Mouse (Mus musculus) heart, embryonic 13.5 days (tissue): ENCODE results near the gene Iba57. TPM values are rescaled to one million over a fixed set of nuclear protein-coding genes. Genes with fewer than 3 reads are reported as not detected.

Experiments
- ATAC-seq: fragments of 200-750 bp; cut with Nextera tagmentation; 2 replicates; pipeline ENCODE4 v1.8.0; 2017; ENCODE audit warnings: moderate TSS enrichment; ENCODE audit not compliant: insufficient number of reproducible peaks, low FRiP score, low TSS enrichment; ENCODE audit errors: extremely low read depth
- H3K27ac ChIP-seq: fragments of 300-500 bp; sonication (generic); replicated peaks from 2 replicates; pipeline ENCODE4 v1.5.1; 2015; ENCODE audit warnings: moderate library complexity, mild to moderate bottlenecking, inconsistent platforms
- H3K27me3 ChIP-seq: fragments of 300-500 bp; sonication (generic); replicated peaks from 2 replicates; pipeline ENCODE4 v1.6.1; 2015; ENCODE audit warnings: mild to moderate bottlenecking, inconsistent platforms
- H3K36me3 ChIP-seq: fragments of 300-500 bp; sonication (generic); 2 replicates; pipeline ENCODE4 v1.6.1; 2015; ENCODE audit warnings: mild to moderate bottlenecking, inconsistent platforms
- H3K4me1 ChIP-seq: fragments of 300-500 bp; sonication (generic); 2 replicates; pipeline ENCODE4 v1.6.1; 2015; ENCODE audit warnings: inconsistent platforms
- H3K4me2 ChIP-seq: fragments of 300-500 bp; sonication (generic); 2 replicates; pipeline ENCODE4 v1.6.1; 2015; ENCODE audit warnings: inconsistent platforms, mild to moderate bottlenecking, moderate library complexity
- H3K4me3 ChIP-seq: fragments of 300-500 bp; sonication (generic); 2 replicates; pipeline ENCODE4 v1.5.1; 2015; ENCODE audit warnings: moderate library complexity, mild to moderate bottlenecking, inconsistent platforms
- H3K9ac ChIP-seq: fragments of 300-500 bp; sonication (generic); 2 replicates; pipeline ENCODE4 v1.6.1; 2015; ENCODE audit warnings: inconsistent platforms, mild to moderate bottlenecking, moderate library complexity
- H3K9me3 ChIP-seq: fragments of 300-500 bp; sonication (generic); 2 replicates; pipeline ENCODE4 v1.6.1; 2016; ENCODE audit warnings: inconsistent platforms
- WGBS: fragments of 180-500 bp; shearing (Covaris S2); methylation state at CpG from one replicate; pipeline ENCODE4 v1.1.7; 2015; ENCODE audit warnings: mixed read lengths; 5-methylcytosine and 5-hydroxymethylcytosine counted together
- polyA plus RNA-seq: library from polyadenylated mRNA; unstranded; fragments of >200 nt; fragmentation: Nextera tagmentation; extraction: Ambion mirVana; gene quantifications from 2 replicates; pipeline ENCODE4 v1.2.1, GENCODE M21; 2015

Iba57 gene
- polyA plus RNA-seq, 1 experiment from 2014 or later, result 8.1 TPM

DNA sequence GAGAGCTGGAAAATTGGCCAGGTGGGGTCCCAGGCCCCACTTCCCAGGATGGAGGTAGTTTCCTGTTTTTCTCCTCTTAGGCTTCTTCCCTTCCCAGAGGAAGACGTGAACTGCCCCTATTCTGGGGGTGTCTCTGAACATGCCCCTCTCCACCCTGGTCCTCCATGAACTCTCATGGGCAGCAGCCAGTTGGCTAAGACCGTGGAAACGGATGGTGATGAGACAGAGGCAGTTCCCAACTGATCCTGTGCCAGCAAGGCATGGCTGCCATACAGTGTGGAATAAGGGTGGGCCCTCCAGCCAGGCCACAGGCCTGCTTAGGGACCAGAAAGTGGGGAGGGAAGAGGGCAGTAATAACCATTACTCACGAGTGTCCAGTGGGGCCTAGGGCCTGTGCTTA is 7.0 kb upstream of the Iba57 start:
- Histone ChIP-seq H3K4me2 (no peak overlapping the region), H3K9ac (no peak overlapping the region), H3K4me3 (no peak overlapping the region), H3K27ac (no peak overlapping the region), H3K36me3 (no peaks in the 10 kb centered on the region), H3K4me1 (peaks cover 16% of the 10 kb centered on the region), H3K9me3 (no peaks in the 10 kb centered on the region), H3K27me3 (peaks cover 42% of the 10 kb centered on the region)
- WGBS, result 75% methylated on average over 4 of the region's 4 CpGs
- ATAC-seq, result no peak

DNA sequence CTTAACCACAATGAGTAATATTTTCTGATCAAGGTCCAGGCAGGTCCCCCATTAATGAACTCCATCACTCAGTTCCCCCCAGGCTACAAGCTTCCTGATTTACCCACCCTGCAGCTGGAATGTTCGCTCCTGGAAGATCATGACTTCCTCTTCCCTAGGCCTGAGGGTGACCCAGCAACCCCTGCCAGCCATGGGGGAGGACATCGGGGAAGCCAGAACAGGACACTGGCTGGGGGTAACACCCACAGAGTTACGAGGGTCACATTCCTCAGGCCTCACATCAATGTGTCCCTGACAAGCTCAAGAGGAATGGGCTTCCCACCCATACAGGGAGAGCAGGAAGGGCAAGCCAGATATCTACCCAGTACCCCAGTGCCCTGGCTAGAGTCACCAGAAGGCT is 6.3 kb upstream of the Iba57 start:
- Histone ChIP-seq H3K4me1 (peaks cover 22% of the 10 kb centered on the region), H3K27ac (no peak overlapping the region), H3K36me3 (no peaks in the 10 kb centered on the region), H3K9ac (no peak overlapping the region), H3K9me3 (no peaks in the 10 kb centered on the region), H3K4me2 (no peak overlapping the region), H3K4me3 (no peak overlapping the region), H3K27me3 (peaks cover 34% of the 10 kb centered on the region)
- WGBS, result 41% methylated on average over 3 of the region's 3 CpGs
- ATAC-seq, result no peak

DNA sequence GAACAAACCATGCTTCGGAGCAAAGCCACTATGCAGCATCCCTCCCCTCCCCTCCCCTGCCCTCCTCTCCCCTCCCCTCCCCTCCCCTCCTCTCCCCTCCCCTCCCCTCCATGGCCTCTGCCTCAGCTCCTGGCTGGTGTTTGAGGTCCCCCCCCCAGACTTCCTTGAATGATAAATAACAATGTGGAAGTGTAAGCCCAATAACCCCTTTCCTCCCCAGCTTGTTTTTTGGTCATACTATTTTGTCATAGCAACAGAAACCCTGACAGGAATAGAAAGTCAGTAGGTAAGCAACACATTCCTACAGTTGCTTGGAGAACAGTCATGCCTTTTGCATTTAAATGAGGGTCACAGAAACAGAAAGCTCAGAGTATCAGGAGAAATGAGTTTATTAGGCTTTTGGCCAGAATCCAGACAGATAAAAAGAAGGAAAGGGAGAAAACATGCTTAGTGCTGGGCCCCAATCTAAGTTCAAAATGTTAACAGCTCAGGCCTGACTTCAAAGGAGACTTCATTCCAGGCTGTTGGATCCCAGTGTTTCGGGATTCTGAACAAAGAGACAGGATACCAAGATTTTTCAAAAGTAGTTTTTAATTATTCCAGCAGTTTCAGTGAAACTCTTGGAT is 2.2 kb upstream of the Iba57 start:
- WGBS, result 46% methylated on average over 2 of the region's 2 CpGs
- Histone ChIP-seq H3K27me3 (no peaks in the 10 kb centered on the region), H3K9me3 (no peaks in the 10 kb centered on the region), H3K4me1 (peaks cover 54% of the 10 kb centered on the region), H3K4me3 (no peak overlapping the region), H3K4me2 (no peak overlapping the region), H3K36me3 (no peaks in the 10 kb centered on the region), H3K27ac (peak overlapping the region; percentile 100), H3K9ac (no peak overlapping the region)
- ATAC-seq, result no peak

DNA sequence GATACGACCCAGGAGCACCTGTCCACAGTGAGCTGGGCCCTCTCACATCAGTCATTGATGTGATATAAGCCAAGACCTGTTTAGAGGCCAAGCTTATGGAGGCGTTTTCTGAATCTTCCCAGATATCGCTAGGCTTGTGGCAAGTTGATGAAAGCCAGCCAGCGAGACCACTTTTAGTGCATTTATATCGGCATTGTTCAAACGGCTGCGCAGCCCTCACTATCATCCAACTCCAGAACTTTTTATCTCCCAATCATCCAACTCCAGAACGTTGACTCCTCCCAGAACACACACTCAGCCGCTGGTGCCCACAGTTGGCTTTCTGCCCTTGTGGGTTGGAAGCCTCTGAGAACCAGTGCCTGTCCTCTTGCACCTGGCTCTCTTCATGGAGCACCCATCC is 845 bp upstream of the Iba57 start:
- no peaks in the 10 kb centered on the region for H3K9me3 ChIP-seq
- 45% methylated on average over 9 of the region's 9 CpGs for WGBS
- peak overlapping the region; percentile 100 for H3K27ac ChIP-seq
- peak overlapping the region; percentile 78 for H3K4me3 ChIP-seq
- peak overlapping the region; percentile 93 for H3K9ac ChIP-seq
- H3K27me3 ChIP-seq, result no peaks in the 10 kb centered on the region
- no peak for ATAC-seq
- H3K4me2 ChIP-seq, result peak overlapping the region; percentile 74
- H3K4me1 ChIP-seq, result peaks cover 48% of the 10 kb centered on the region
- H3K36me3 ChIP-seq, result peaks cover 8% of the 10 kb centered on the region; the same call in 1 of the 2 replicates

GRCm38 (mm10) chr11:59162443-59163254 is 890 bp downstream of the Iba57 start:
- Histone ChIP-seq H3K27me3 (no peaks in the 10 kb centered on the region), H3K4me1 (peaks cover 48% of the 10 kb centered on the region), H3K27ac (peak overlapping the region; percentile 100), H3K36me3 (peaks cover 21% of the 10 kb centered on the region), H3K9me3 (no peaks in the 10 kb centered on the region), H3K4me3 (peak overlapping the region; percentile 78), H3K9ac (peak overlapping the region; percentile 93), H3K4me2 (peak overlapping the region; percentile 74)
- no peak for ATAC-seq
- 62% methylated on average over 9 of the region's 9 CpGs for WGBS

DNA sequence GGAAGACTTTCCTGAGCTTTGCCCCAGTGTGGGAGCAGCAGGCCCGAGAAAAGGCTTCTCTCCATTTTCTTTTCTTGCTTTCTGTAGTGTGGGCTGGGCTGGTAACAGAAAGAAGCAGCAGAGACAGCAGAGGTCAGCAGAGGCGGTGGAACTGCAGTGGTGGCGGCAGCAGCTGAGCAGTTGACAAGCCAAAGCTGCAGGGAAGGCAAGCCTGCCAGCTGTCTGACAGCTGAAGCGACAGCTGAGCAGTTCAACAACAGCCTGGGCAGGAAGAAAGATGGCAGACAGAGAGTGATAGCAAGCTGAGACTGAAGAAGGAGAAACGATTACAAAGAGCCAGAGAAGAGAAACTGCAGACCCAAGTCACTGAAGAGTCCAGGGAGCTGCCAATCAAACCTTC is 2.1 kb downstream of the Iba57 start:
- Histone ChIP-seq H3K9me3 (no peaks in the 10 kb centered on the region), H3K4me3 (no peak overlapping the region), H3K4me1 (peaks cover 45% of the 10 kb centered on the region), H3K27ac (peak overlapping the region; percentile 100), H3K36me3 (peaks cover 33% of the 10 kb centered on the region), H3K4me2 (no peak overlapping the region), H3K9ac (peak overlapping the region; percentile 47; the same call in 1 of the 2 replicates), H3K27me3 (no peaks in the 10 kb centered on the region)
- WGBS, result 30% methylated on average over 5 of the region's 5 CpGs
- ATAC-seq, result no peak

DNA sequence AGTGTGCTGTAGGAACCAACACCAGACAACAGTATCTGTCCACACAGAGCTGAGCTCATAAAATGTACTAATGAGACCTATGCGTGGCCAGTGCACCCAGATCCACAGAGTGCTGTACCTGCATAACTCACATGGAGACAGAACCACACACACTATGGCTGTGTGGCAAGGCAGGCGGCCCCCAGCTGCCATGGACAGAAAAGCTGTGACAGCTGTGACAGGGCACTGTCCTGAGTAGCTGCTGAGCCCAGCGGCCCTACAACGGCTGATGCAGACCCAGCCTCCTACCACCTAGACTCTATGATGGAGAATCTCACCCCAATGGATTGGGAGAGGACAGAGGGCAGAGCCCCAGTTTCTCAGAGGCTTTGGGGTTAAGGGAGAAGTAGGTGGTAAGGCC is 4.0 kb downstream of the Iba57 start:
- H3K9me3 ChIP-seq, result no peaks in the 10 kb centered on the region
- WGBS, result 86% methylated on average over 4 of the region's 4 CpGs
- H3K9ac ChIP-seq, result no peak overlapping the region
- no peak overlapping the region for H3K4me2 ChIP-seq
- no peak overlapping the region for H3K4me3 ChIP-seq
- H3K27ac ChIP-seq, result no peak overlapping the region
- no peaks in the 10 kb centered on the region for H3K27me3 ChIP-seq
- no peak for ATAC-seq
- peaks cover 46% of the 10 kb centered on the region for H3K36me3 ChIP-seq
- peaks cover 33% of the 10 kb centered on the region for H3K4me1 ChIP-seq

DNA sequence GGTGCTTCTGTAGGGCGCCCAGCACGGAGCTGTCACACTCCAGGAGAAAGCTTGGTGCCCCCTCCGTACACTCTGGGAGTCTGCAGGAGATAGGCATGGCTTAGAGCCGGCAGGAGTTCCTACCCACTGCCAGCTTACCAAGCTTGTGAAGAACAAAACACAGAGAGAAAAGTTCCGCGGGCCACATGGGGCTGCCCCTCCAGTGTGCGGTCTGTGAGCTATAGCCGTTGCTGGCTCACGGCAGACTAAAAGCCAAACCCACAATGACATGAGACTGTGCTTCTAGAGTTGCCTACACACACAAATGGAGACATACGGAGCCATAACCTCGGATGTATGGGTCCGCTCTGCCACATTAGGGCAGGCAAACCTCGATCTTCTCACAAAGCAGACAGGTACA is 4.4 kb downstream of the Iba57 start:
- 90% methylated on average over 13 of the region's 13 CpGs for WGBS

GRCm38 (mm10) chr11:59155900-59156299 is 7.6 kb downstream of the Iba57 start:
- Histone ChIP-seq H3K36me3 (peaks cover 46% of the 10 kb centered on the region), H3K4me1 (peaks cover 15% of the 10 kb centered on the region), H3K27ac (no peak overlapping the region), H3K9ac (no peak overlapping the region), H3K27me3 (no peaks in the 10 kb centered on the region), H3K4me3 (no peak overlapping the region), H3K4me2 (no peak overlapping the region), H3K9me3 (no peaks in the 10 kb centered on the region)
- no peak for ATAC-seq
- 91% methylated on average over 5 of the region's 5 CpGs for whole genome bisulfite sequencing

More for the DNA sequence above, 4.4 kb downstream of the Iba57 start:
- no peaks in the 10 kb centered on the region for H3K27me3 ChIP-seq
- H3K4me1 ChIP-seq, result peaks cover 33% of the 10 kb centered on the region
- H3K9me3 ChIP-seq, result no peaks in the 10 kb centered on the region
- ATAC-seq, result no peak
- H3K4me3 ChIP-seq, result no peak overlapping the region
- H3K36me3 ChIP-seq, result peaks cover 46% of the 10 kb centered on the region
- H3K9ac ChIP-seq, result no peak overlapping the region
- H3K4me2 ChIP-seq, result no peak overlapping the region
- no peak overlapping the region for H3K27ac ChIP-seq

- H3K9ac ChIP-seq, result peak overlapping the region; percentile 56; the same call in 1 of the 2 replicates
- no peak overlapping the region for H3K4me2 ChIP-seq
- no peaks in the 10 kb centered on the region for H3K27me3 ChIP-seq
- no peaks in the 10 kb centered on the region for H3K9me3 ChIP-seq
- peaks cover 38% of the 10 kb centered on the region for H3K36me3 ChIP-seq
- WGBS, result 63% methylated on average over 7 of the region's 7 CpGs
- peak overlapping the region; percentile 72 for H3K27ac ChIP-seq
- H3K4me3 ChIP-seq, result no peak overlapping the region
- ATAC-seq, result no peak
- H3K4me1 ChIP-seq, result peaks cover 15% of the 10 kb centered on the region
These were observed 9.3 kb downstream of the Iba57 start for GRCm38 (mm10) chr11:59154220-59154619.

GRCm38 (mm10) chr11:59151729-59152128 is 11.8 kb downstream of the Iba57 start:
- H3K9ac ChIP-seq, result no peak overlapping the region
- H3K27ac ChIP-seq, result no peak overlapping the region
- no peak for ATAC-seq
- peaks cover 15% of the 10 kb centered on the region for H3K4me1 ChIP-seq
- 36% methylated on average over 3 of the region's 3 CpGs for WGBS
- no peaks in the 10 kb centered on the region for H3K9me3 ChIP-seq
- no peak overlapping the region for H3K4me3 ChIP-seq
- peaks cover 16% of the 10 kb centered on the region for H3K36me3 ChIP-seq
- no peaks in the 10 kb centered on the region for H3K27me3 ChIP-seq
- no peak overlapping the region for H3K4me2 ChIP-seq
